Mouse (Mus musculus) embryo, embryonic 10.5 days (tissue): ENCODE data around the gene Vmn1r217.
"Not testable (repeated sequence)": the region's sequence is repeated elsewhere in the genome, so short reads cannot be mapped to it uniquely, and the experiment has no call there.

Experiments used
- DNase-seq: peaks from one replicate; pipeline ENCODE4 v3.0.0-alpha.2; 2015; ENCODE audit warnings: low spot score

Vmn1r217 gene

GRCm38 (mm10) chr13:23118126-23118525 is at the start of gene Vmn1r217:
Gene Vmn1r217, minus strand, starts transcription at chr13:23118226.
- not testable (repeated sequence) for DNase-seq

- DNase-seq = not testable (repeated sequence)
These were observed 48.4 kb upstream of the Vmn1r217 start for GRCm38 (mm10) chr13:23166471-23166870.

- DNase-seq = no peak
These were observed 41.0 kb upstream of the Vmn1r217 start, which contains the start of gene Vmn1r219 for GRCm38 (mm10) chr13:23159012-23159411. Gene Vmn1r219, plus strand, starts transcription at chr13:23159312.

- peak; percentile 2 for DNase-seq
These were observed 39.8 kb upstream of the Vmn1r217 start for GRCm38 (mm10) chr13:23157848-23158247.

- DNase-seq = no peak
These were observed 20.9 kb upstream of the Vmn1r217 start for GRCm38 (mm10) chr13:23138880-23139279.

GRCm38 (mm10) chr13:23133501-23133900 is 15.5 kb upstream of the Vmn1r217 start:
- DNase-seq = no peak

GRCm38 (mm10) chr13:23133099-23133498 is 15.1 kb upstream of the Vmn1r217 start, which contains the start of gene Vmn1r218:
Gene Vmn1r218, plus strand, starts transcription at chr13:23133155.
- no peak for DNase-seq

GRCm38 (mm10) chr13:23120611-23121010 is 2.6 kb upstream of the Vmn1r217 start:
- no peak for DNase-seq

GRCm38 (mm10) chr13:23094386-23094785 is 23.6 kb downstream of the Vmn1r217 start:
- no peak for DNase-seq

GRCm38 (mm10) chr13:23069312-23069711 is 48.7 kb downstream of the Vmn1r217 start:
- no peak for DNase-seq

GRCm38 (mm10) chr13:23067725-23068124 is 50.3 kb downstream of the Vmn1r217 start, which contains the start of gene Vmn1r215:
Gene Vmn1r215, plus strand, starts transcription at chr13:23068025.
- no peak for DNase-seq

GRCm38 (mm10) chr13:23057778-23058177 is 60.2 kb downstream of the Vmn1r217 start:
- no peak for DNase-seq
